Mouse (Mus musculus): ENCODE data around the gene Hoxa5. TPM values are rescaled to one million over a fixed set of nuclear protein-coding genes. Genes with fewer than 3 reads are reported as not detected.

Hoxa5 gene
- total RNA-seq, 2 experiments from 2014 or later, result not detected

DNA sequence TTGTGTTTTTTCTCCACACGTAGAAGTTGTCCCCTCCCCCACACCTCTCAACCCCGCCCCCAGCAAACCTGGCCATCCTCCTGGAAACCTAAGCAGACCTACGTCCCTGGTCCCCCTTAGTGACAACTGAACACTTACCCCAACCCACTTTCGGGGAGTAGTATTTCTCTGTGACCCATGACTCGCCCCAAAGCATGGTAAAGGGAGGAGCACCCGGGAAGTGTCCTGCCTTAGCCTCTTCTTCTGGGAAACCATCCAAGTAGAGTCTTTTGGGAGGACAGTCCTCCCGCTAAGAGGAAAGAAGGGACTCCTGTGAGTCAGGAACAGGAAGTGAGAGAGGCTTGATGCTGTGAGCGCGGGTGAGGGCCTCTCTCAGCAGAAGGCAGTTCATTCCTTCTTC lies 44.4 kb downstream of the Hoxa5 start:
- no peak for DNase-seq (ENCODE audit: low spot score in 2 of 2)
- intact Hi-C loops (cut with DNase I), result loop anchor here (5.0 to 10.0 kb wide), 3 partner anchors 155 to 983 kb away; no protein-coding TSS in a partner anchor

DNA sequence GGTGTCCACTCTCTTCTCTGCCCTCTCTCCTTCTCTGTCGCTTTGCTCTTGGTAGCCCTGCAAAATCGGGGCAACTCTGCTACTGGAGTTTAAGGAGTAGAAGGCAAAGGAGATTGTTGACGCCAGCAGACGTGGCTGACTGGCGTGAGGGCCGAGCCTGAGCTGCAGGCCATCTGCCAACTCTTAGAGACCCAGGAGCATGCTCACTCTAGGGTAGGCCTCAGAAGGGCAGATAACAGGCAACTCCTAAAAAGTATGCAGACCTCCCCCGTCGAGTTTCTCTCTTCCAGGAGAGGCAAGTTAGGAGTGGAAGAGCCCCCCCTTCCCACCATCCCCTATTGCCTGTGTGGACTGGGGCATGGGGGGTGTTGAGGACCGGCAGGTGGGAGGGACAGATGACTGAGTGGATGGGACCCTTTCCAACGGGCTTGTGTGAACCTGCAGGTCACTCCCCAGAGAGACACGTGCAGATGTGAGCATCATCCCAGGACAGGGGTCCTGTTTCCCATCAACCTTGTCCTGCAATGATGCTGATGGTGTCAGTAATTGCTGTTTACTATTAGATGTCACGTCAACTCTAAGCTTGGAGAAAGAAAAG lies 45.1 kb downstream of the Hoxa5 start:
- no peak for DNase-seq (ENCODE audit: low spot score in 2 of 2)
- intact Hi-C loops (cut with DNase I), result loop anchor here (5.0 to 10.0 kb wide), 2 partner anchors 154 to 163 kb away; no protein-coding TSS in a partner anchor

DNA sequence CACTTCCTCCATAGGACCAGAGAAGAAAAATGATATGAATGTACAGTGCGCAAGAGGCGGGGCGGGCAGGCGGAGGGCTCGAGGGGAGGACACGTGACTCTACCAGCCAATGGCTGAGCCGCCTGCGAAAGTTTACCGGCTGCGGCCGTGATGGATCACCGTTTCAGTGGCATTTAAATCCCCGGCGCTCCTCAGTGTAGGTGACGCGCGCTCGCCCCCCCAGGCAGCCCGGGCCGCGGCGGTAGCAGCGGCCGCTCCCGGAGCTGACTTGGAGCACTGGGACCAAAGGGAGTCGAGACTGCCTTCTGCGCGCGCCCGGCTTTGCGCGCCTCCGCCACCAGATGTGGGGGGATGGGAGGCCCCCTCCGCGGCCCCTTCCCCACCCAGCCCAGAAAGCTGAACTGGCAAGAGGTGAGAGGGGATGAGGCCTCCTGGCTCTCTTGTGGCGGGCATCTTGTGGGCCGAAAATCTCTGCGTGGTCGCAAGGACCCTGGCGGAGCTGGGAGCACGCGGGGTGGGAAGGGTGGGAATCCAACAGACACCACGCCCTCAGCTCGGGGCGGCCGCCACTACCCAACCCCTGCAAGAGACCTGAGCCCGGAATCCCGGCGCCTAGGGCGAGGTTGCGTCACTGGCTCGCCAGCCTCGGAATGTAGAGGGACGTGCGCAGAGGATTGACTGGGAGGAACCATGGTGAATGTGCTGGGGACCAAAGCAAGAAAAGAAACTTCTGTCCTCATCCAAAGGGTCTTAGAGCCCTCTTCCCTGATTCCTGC lies 45.9 kb downstream of the Hoxa5 start, which contains the start of gene Hoxa1:
Gene Hoxa1 (minus strand): TSS at position 42 of the 776 bp plus-strand sequence.
- intact Hi-C loops (cut with DNase I), result loop anchor here (5.0 to 10.0 kb wide), 2 partner anchors 154 to 164 kb away; no protein-coding TSS in a partner anchor
- no peak for DNase-seq (ENCODE audit: low spot score in 2 of 2)

DNA sequence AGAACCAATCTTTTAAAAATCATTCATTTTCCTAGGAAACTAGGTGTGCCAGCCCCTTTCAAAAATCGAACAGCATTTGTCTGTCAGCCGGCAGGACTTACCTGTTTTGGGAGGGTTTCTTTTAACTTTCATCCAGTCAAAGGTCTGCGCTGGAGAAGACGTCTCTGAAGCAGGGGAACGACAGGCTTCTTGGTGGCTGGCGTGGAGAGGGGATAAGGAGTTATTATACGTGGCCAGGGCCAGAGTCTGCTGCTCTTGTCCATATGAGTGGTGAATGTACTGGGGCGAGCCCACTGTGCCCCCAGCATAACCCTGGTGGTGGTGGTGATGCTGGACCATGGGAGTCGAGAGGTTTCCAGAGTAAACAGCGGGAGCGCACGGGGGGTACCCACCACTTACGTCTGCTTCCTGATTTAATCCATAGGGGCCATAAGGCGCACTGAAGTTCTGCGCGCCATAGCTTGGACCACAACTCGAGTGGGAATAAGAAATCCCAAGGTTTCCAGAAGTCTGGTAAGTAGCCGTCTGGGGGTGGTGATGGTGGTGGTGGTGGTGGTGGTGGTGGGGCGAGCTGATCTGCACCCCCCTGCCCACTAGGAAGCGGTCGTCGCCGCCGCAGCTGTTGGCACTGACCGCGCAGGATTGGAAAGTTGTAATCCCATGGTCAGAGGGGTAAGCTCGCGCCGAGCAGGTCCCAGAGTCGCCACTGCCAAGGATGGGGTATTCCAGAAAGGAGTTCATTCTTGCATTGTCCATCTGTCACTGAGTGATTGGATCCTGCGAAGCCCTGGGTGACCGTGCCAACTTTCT lies 46.7 kb downstream of the Hoxa5 start:
- no peak for DNase-seq (ENCODE audit: low spot score in 2 of 2)
- intact Hi-C loops (cut with DNase I), result loop anchor here (5.0 to 10.0 kb wide), 2 partner anchors 153 to 165 kb away; no protein-coding TSS in a partner anchor

DNA sequence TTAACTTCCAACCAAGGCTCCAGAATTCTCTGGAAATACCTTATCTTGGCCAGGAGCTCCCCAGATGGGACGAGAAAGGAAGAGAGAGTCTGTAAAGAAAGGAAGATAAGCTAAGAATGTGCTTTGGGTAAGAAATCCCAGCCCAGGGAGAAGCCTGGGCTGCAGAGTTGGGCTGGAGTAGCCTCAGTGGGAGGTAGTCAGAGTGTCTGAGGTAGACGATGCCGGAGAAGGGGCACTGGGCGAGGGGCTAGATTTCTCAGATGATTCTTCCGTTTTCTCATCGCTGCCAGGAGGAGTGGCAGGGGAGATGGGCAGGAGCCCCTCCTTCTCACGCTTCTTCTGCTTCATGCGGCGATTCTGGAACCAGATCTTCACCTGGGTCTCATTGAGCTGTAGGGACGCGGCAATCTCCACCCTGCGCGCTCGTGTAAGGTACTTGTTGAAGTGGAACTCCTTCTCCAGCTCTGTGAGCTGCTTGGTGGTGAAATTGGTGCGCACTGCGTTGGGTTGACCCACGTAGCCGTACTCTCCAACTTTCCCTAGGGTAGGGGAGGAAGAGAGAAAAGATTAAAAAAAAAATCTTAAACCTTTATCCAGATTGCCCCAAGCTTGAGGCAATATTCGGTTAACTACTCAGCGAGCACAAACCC lies 47.7 kb downstream of the Hoxa5 start:
- intact Hi-C loops (cut with DNase I), result loop anchor here (5.0 to 10.0 kb wide), 2 partner anchors 152 to 166 kb away; no protein-coding TSS in a partner anchor
- DNase-seq (ENCODE audit: low spot score in 2 of 2), result no peak

DNA sequence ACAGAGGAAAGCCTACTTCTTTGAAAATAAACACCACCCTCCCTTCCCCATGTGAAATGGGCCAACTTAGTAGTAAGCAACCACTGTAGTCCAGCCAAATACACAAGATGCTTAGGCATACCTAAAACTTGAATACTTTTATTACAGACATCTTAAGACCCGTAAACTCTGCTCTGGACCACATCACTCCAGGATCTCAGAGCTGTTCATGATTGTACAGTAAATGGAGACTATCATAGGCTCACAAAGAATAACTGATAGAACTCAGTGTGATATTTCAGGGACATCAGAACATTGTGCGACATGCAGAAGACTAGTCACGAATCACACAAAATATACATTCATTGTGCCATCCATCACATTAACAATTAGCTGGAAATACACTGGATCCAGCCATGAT lies 48.9 kb downstream of the Hoxa5 start:
- intact Hi-C loops (cut with DNase I), result loop anchor here (5.0 to 10.0 kb wide), 2 partner anchors 151 to 167 kb away; no protein-coding TSS in a partner anchor
- DNase-seq (ENCODE audit: low spot score in 2 of 2), result no peak

DNA sequence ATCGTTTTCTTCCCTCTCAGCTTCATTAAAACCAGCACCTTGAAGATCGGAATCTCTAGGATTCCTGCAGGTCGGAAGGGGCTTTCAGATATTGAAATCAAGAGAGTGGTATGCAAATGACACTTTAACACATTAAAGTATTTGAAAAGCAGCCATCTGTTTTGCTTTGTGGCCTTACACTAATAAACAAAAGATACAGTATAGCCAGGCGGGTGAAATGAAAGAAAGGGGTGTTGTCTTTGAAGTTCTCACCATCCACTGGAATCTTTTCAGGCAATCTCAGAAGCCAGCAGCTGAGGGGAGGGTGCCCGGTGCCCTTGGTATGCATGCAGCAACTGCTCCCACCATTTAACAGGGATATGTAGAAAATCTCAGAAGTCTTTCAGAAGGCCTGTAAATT lies 50.3 kb downstream of the Hoxa5 start:
- DNase-seq (ENCODE audit: low spot score in 2 of 2), result no peak
- intact Hi-C loops (cut with DNase I), result loop anchor here (10.0 kb wide), 1 partner anchor 149 kb away; no protein-coding TSS in a partner anchor

DNA sequence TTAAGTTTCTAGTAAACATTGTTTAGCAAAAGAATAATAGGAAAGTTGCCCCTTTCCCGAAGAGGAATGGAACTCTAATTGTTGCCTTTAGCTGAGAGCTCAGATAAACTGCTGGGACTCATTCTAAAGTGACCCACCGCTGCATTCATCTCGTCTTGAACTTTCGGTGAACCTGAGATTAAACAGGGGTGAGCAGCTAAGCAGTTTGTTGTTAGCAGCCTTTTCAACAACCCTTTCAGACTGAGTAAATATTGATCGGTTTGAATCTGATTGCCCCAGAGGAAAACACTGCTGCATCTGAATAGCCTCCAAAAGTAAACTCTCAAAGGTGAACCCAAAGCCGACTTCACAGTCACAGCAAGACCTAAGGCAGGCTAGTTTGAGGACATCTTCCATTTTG lies 51.1 kb downstream of the Hoxa5 start:
- intact Hi-C loops (cut with DNase I), result loop anchor here (10.0 kb wide), 1 partner anchor 148 kb away; no protein-coding TSS in a partner anchor
- DNase-seq (ENCODE audit: low spot score in 2 of 2), result no peak

DNA sequence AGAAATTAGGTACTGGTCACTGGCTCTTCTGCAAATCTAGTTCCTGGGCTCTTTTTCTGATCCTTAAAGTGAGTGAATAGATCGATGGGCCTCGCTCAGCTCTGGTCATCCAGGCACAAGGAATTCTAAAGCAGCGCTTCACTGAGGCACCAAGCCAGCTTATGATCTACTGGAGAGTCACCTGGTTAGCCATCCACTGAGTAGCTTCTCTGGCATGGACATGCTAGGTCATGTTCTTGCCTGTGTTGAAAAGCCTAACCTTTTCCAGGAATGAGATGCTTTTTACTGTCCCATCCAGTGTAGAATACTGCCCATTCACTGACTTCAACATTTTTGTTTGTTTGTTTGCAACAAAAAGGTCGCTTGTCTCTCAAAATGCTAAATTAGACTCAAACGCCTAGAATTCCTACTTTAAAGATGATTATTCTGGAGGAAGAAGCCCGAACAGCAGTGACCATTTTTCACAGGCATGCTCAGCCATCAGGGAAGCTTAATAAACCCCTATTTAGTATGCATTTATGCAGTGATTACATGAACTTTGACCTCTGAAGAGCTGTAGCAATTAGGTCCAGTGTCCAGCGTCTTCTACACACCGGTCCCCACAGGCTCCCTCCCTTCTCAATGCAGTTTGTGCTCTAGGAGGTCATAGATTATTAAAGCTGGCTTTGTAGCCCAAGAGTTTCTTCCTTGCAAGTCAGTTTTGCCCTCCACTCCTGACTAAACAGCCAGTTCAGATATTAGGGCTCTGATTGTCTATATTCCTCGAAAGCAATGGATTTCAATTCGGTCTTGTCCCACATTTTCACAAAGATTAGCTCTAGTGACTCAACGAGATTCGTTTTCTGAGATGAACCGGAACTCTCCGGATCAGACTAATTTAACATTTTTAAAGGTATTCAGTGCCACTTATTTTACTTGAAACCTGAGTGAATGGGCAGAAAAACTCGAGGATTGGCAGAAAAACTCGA lies 51.9 kb downstream of the Hoxa5 start:
- no peak for DNase-seq (ENCODE audit: low spot score in 2 of 2)
- intact Hi-C loops (cut with DNase I), result loop anchor here (10.0 kb wide), 1 partner anchor 148 kb away; no protein-coding TSS in a partner anchor

Small RNA genes lying within 50 kb of the gene (microRNA-seq; reads per million reads assigned to microRNA genes)
- gene Mir196b, result 2.3 reads per million

Other genes with a start within 250 kb of the Hoxa5 start
- 10 to 100 TPM in 1 of 2 experiments, 1 to 10 TPM in 1; 8.5 to 10.5 TPM for gene Skap2, start 192.0 kb downstream of the Hoxa5 start, total RNA-seq (2021)
- not detected for gene Hoxa1, start 46.3 kb downstream of the Hoxa5 start, total RNA-seq (2021)
- gene Hoxa2, start 39.8 kb downstream of the Hoxa5 start, total RNA-seq (2021), result not detected
- gene 5730596B20Rik, start 27.1 kb downstream of the Hoxa5 start, total RNA-seq (2021), result not detected
- gene Hoxa4, start 12.8 kb downstream of the Hoxa5 start, total RNA-seq (2021), result not detected
- gene Hoxa6, start 4.1 kb upstream of the Hoxa5 start, total RNA-seq (2021), result not detected
- gene Hoxa3, start 8.7 kb upstream of the Hoxa5 start, total RNA-seq (2021), result not detected
- gene Gm28308, start 8.8 kb upstream of the Hoxa5 start, total RNA-seq (2021), result not detected
- not detected for gene Hoxa7, start 17.3 kb upstream of the Hoxa5 start, total RNA-seq (2021)
- not detected for gene Hoxa9, start 26.5 kb upstream of the Hoxa5 start, total RNA-seq (2021)
- gene Hoxa10, start 36.3 kb upstream of the Hoxa5 start, total RNA-seq (2021), result not detected
- gene Hoxa11, start 41.2 kb upstream of the Hoxa5 start, total RNA-seq (2021), result not detected
- not detected for gene Hoxa13, start 56.3 kb upstream of the Hoxa5 start, total RNA-seq (2021)
- gene Evx1, start 108.9 kb upstream of the Hoxa5 start, total RNA-seq (2021), result not detected